Mouse (Mus musculus) heart, embryonic 14.5 days (tissue): ENCODE data around the gene Mgat4d. TPM values are rescaled to one million over a fixed set of nuclear protein-coding genes. Genes with fewer than 3 reads are reported as not detected.

Experiments used
- ATAC-seq: fragments of 200-750 bp; cut with Nextera tagmentation; 2 replicates; pipeline ENCODE4 v1.8.0; 2017; ENCODE audit warnings: low read depth, moderate TSS enrichment; ENCODE audit not compliant: insufficient number of reproducible peaks, insufficient read depth, low FRiP score
- H3K27ac ChIP-seq, 2 experiments: fragments of 200-500 bp in 1 of 2; fragments of 300-500 bp in 1 of 2; sonication (generic) in 1 of 2; replicated peaks in 1 of 2; 2 replicates each; pipeline ENCODE4 v1.5.1; 2012 to 2014; ENCODE audit warnings: low read depth in 2 of 2, low read length in 2 of 2, control low read depth in 1 of 2, mild to moderate bottlenecking in 1 of 2, mixed read lengths in 1 of 2; ENCODE audit not compliant: control insufficient read depth in 1 of 2, insufficient read depth in 1 of 2
- H3K27me3 ChIP-seq: fragments of 300-500 bp; sonication (generic); 2 replicates; pipeline ENCODE4 v1.6.1; 2014; ENCODE audit warnings: mild to moderate bottlenecking, low read length, control low read depth; ENCODE audit not compliant: control insufficient read depth, insufficient read depth
- H3K36me3 ChIP-seq: fragments of 300-500 bp; sonication (generic); 2 replicates; pipeline ENCODE4 v1.6.1; 2014; ENCODE audit warnings: mild to moderate bottlenecking, control low read depth, low read length, mixed read lengths; ENCODE audit not compliant: control insufficient read depth, insufficient read depth
- H3K4me1 ChIP-seq, 2 experiments: fragments of 200-500 bp in 1 of 2; fragments of 300-500 bp in 1 of 2; sonication (generic) in 1 of 2; 2 replicates each; pipeline ENCODE4 v1.6.1; 2012 to 2014; ENCODE audit warnings: low read length in 2 of 2, control low read depth in 1 of 2, mixed read lengths in 1 of 2; ENCODE audit not compliant: control insufficient read depth in 2 of 2, insufficient read depth in 2 of 2
- H3K4me2 ChIP-seq: fragments of 300-500 bp; sonication (generic); 2 replicates; pipeline ENCODE4 v1.6.1; 2014; ENCODE audit warnings: mild to moderate bottlenecking, low read length
- H3K4me3 ChIP-seq, 2 experiments: fragments of 200-500 bp in 1 of 2; fragments of 300-500 bp in 1 of 2; sonication (generic) in 1 of 2; 2 replicates each; pipeline ENCODE4 v1.5.1; 2012 to 2014; ENCODE audit warnings: low read length in 2 of 2, mild to moderate bottlenecking in 2 of 2, control low read depth in 1 of 2, low read depth in 1 of 2, moderate library complexity in 1 of 2; ENCODE audit not compliant: control insufficient read depth in 1 of 2, insufficient read depth in 1 of 2
- H3K9ac ChIP-seq: fragments of 300-500 bp; sonication (generic); 2 replicates; pipeline ENCODE4 v1.6.1; 2014; ENCODE audit warnings: mild to moderate bottlenecking, low read length
- H3K9me3 ChIP-seq: fragments of 300-500 bp; sonication (generic); 2 replicates; pipeline ENCODE4 v1.6.1; 2016; ENCODE audit warnings: low read length, control low read depth; ENCODE audit not compliant: control insufficient read depth
- WGBS: fragments of 180-500 bp; shearing (Covaris S2); extraction: QIAGEN DNeasy Blood & Tissue Kit; methylation state at CpG from one replicate; pipeline ENCODE4 v1.1.7; 2014; 5-methylcytosine and 5-hydroxymethylcytosine counted together
- polyA plus RNA-seq: library from polyadenylated mRNA; unstranded; fragments of >200 nt; fragmentation: Nextera tagmentation; extraction: Ambion mirVana; gene quantifications from 2 replicates; pipeline ENCODE4 v1.2.1, GENCODE M21; 2014

The Mgat4d gene
- polyA plus RNA-seq, 1 experiment from 2014 or later = not detected

- Histone ChIP-seq H3K36me3 (no peaks in the 10 kb centered on the region), H3K4me2 (no peak overlapping the region), H3K4me3 (no peak overlapping the region), H3K9ac (no peak overlapping the region), H3K9me3 (no peaks in the 10 kb centered on the region), H3K4me1 (no peaks in the 10 kb centered on the region), H3K27ac (no peak overlapping the region), H3K27me3 (0 out of 2 replicates have a peak, but pooled peaks cover 5% of the 10 kb centered on the region)
- 86% methylated on average over 2 of the region's 2 CpGs for WGBS
- no peak for ATAC-seq
Measured at GRCm38 (mm10) chr8:83351315-83351714, 3.0 kb downstream of the Mgat4d start.

- Histone ChIP-seq H3K4me3 (no peak overlapping the region), H3K4me1 (no peaks in the 10 kb centered on the region), H3K27me3 (no peaks in the 10 kb centered on the region), H3K9ac (no peak overlapping the region), H3K9me3 (no peaks in the 10 kb centered on the region), H3K4me2 (no peak overlapping the region), H3K27ac (no peak overlapping the region), H3K36me3 (no peaks in the 10 kb centered on the region)
- 63% methylated on average over 7 of the region's 7 CpGs for WGBS
- no peak for ATAC-seq
Measured at GRCm38 (mm10) chr8:83363156-83363769, 15.0 kb downstream of the Mgat4d start.

GRCm38 (mm10) chr8:83377231-83377630 is 29.0 kb downstream of the Mgat4d start:
- ATAC-seq = no peak
- Histone ChIP-seq H3K4me1 (no peaks in the 10 kb centered on the region), H3K27me3 (no peaks in the 10 kb centered on the region), H3K9ac (no peak overlapping the region), H3K27ac (no peak overlapping the region), H3K4me2 (no peak overlapping the region), H3K9me3 (no peaks in the 10 kb centered on the region), H3K36me3 (no peaks in the 10 kb centered on the region), H3K4me3 (no peak overlapping the region)

- no peak overlapping the region for H3K4me2 ChIP-seq
- no peak overlapping the region for H3K9ac ChIP-seq
- 61% methylated on average over 4 of the region's 4 CpGs for WGBS
- no peaks in the 10 kb centered on the region for H3K27me3 ChIP-seq
- H3K36me3 ChIP-seq = no peaks in the 10 kb centered on the region
- no peak overlapping the region for H3K4me3 ChIP-seq
- no peaks in the 10 kb centered on the region for H3K4me1 ChIP-seq
- ATAC-seq = no peak
- H3K9me3 ChIP-seq = no peaks in the 10 kb centered on the region
- no peak overlapping the region for H3K27ac ChIP-seq
Measured at GRCm38 (mm10) chr8:83380141-83380540, 31.9 kb downstream of the Mgat4d start.

- Histone ChIP-seq H3K36me3 (no peaks in the 10 kb centered on the region), H3K9ac (no peak overlapping the region), H3K4me2 (no peak overlapping the region)
Measured at GRCm38 (mm10) chr8:83381016-83381415, 32.7 kb downstream of the Mgat4d start.

GRCm38 (mm10) chr8:83382850-83383249 is 34.6 kb downstream of the Mgat4d start:
- Histone ChIP-seq H3K36me3 (no peaks in the 10 kb centered on the region), H3K9ac (no peak overlapping the region), H3K4me1 (no peaks in the 10 kb centered on the region), H3K4me2 (no peak overlapping the region), H3K27me3 (peaks cover 8% of the 10 kb centered on the region; the same call in 1 of the 2 replicates), H3K4me3 (no peak overlapping the region), H3K27ac (no peak overlapping the region), H3K9me3 (no peaks in the 10 kb centered on the region)
- ATAC-seq = no peak
- WGBS = 26% methylated on average over 2 of the region's 2 CpGs

More at GRCm38 (mm10) chr8:83381016-83381415, 32.7 kb downstream of the Mgat4d start:
- Histone ChIP-seq H3K4me3 (no peak overlapping the region), H3K27me3 (no peaks in the 10 kb centered on the region), H3K27ac (no peak overlapping the region), H3K9me3 (no peaks in the 10 kb centered on the region), H3K4me1 (no peaks in the 10 kb centered on the region)
- WGBS = 83% methylated on average over 2 of the region's 2 CpGs
- ATAC-seq = no peak

- no peak for ATAC-seq
- peaks cover 47% of the 10 kb centered on the region for H3K27me3 ChIP-seq
- H3K4me3 ChIP-seq = peak within 1 kb of the TSS; percentile 37 to 38
Measured at GRCm38 (mm10) chr8:83389316-83390005, 41.2 kb downstream of the Mgat4d start, which contains the start of gene Clgn. Gene Clgn (plus strand): TSS chr8:83389867.

More at GRCm38 (mm10) chr8:83389316-83390005, 41.2 kb downstream of the Mgat4d start, which contains the start of gene Clgn:
- 5% methylated on average over 41 of the region's 41 CpGs for WGBS
- H3K9me3 ChIP-seq = no peaks in the 10 kb centered on the region
- peak within 1 kb of the TSS; percentile 67 for H3K4me2 ChIP-seq
- no peak within 1 kb of the TSS for H3K27ac ChIP-seq
- H3K9ac ChIP-seq = peak within 1 kb of the TSS; percentile 21; the same call in 1 of the 2 replicates
- 0 out of 4 replicates have a peak, but pooled peaks cover 0 to 4% of the 10 kb centered on the region in 2 experiments for H3K4me1 ChIP-seq
- H3K36me3 ChIP-seq = no peaks in the 10 kb centered on the region
